Mouse (Mus musculus) v-Abl transformed pro-B cells (cell line): Measurements from ENCODE around the gene U2surp.

Experiments used
- in situ Hi-C, 2 experiments: fragments of 400-800 bp; cut with MboI; formaldehyde crosslinking; loops; one replicate each; pipeline ENCODE4 v1.15.1; 2025; ENCODE audit not compliant: unreplicated experiment in 2 of 2

U2surp gene

GRCm38 (mm10) chr9:95490003-95490402 is 21.8 kb downstream of the U2surp start:
- in situ Hi-C loops, result loop anchor here (5.0 to 25.0 kb wide), 6 partner anchors 205 to 903 kb away; partner anchors contain the start of gene Atr (in 1 of the 2)

GRCm38 (mm10) chr9:95488861-95489260 is 22.9 kb downstream of the U2surp start:
- in situ Hi-C loops, result loop anchor here in 1 of 2 experiments (25.0 kb wide), 2 partner anchors 673 to 902 kb away; no protein-coding TSS in a partner anchor

- in situ Hi-C loops, result loop anchor here in 1 of 2 experiments (25.0 kb wide), 2 partner anchors 682 to 893 kb away; no protein-coding TSS in a partner anchor
These were observed 31.8 kb downstream of the U2surp start for GRCm38 (mm10) chr9:95479981-95480380.

GRCm38 (mm10) chr9:95478443-95478842 is 33.4 kb downstream of the U2surp start:
- in situ Hi-C loops, result loop anchor here in 1 of 2 experiments (25.0 kb wide), 2 partner anchors 684 to 891 kb away; no protein-coding TSS in a partner anchor

- in situ Hi-C loops, result loop anchor here in 1 of 2 experiments (25.0 kb wide), 1 partner anchor 536 kb away; no protein-coding TSS in a partner anchor
These were observed 38.9 kb downstream of the U2surp start for GRCm38 (mm10) chr9:95472926-95473325.

- in situ Hi-C loops, result loop anchor here in 1 of 2 experiments (5.0 to 25.0 kb wide), 2 partner anchors 532 to 727 kb away; no protein-coding TSS in a partner anchor
These were observed 42.7 kb downstream of the U2surp start for GRCm38 (mm10) chr9:95469011-95469576.

GRCm38 (mm10) chr9:95464028-95464427 is 47.8 kb downstream of the U2surp start:
- in situ Hi-C loops, result loop anchor here in 1 of 2 experiments (25.0 kb wide), 1 partner anchor 527 kb away; no protein-coding TSS in a partner anchor

GRCm38 (mm10) chr9:95451931-95452330 is 59.9 kb downstream of the U2surp start:
- in situ Hi-C loops, result loop anchor here (10.0 to 25.0 kb wide), 3 partner anchors 397 to 707 kb away; no protein-coding TSS in a partner anchor

- in situ Hi-C loops, result loop anchor here (10.0 to 25.0 kb wide), 3 partner anchors 396 to 706 kb away; no protein-coding TSS in a partner anchor
These were observed 61.2 kb downstream of the U2surp start for GRCm38 (mm10) chr9:95450586-95450985.

GRCm38 (mm10) chr9:95442321-95442731 is 69.5 kb downstream of the U2surp start:
- in situ Hi-C loops, result no loop called here

GRCm38 (mm10) chr9:95437883-95438282 is 73.9 kb downstream of the U2surp start:
- in situ Hi-C loops, result no loop called here

- in situ Hi-C loops, result no loop called here
These were observed 75.5 kb downstream of the U2surp start for GRCm38 (mm10) chr9:95436294-95436613.

GRCm38 (mm10) chr9:95435506-95436293 is 76.1 kb downstream of the U2surp start:
- in situ Hi-C loops, result no loop called here

GRCm38 (mm10) chr9:95428277-95428676 is 83.5 kb downstream of the U2surp start:
- in situ Hi-C loops, result no loop called here

GRCm38 (mm10) chr9:95413911-95414310 is 97.9 kb downstream of the U2surp start:
- in situ Hi-C loops, result no loop called here

- in situ Hi-C loops, result no loop called here
These were observed 99.7 kb downstream of the U2surp start for GRCm38 (mm10) chr9:95412047-95412446.

GRCm38 (mm10) chr9:95407586-95408220 is 104.1 kb downstream of the U2surp start:
- in situ Hi-C loops, result no loop called here
